Comparison of ENCODE assay signal across 9 mouse cellular contexts in the genomic region with DNA sequence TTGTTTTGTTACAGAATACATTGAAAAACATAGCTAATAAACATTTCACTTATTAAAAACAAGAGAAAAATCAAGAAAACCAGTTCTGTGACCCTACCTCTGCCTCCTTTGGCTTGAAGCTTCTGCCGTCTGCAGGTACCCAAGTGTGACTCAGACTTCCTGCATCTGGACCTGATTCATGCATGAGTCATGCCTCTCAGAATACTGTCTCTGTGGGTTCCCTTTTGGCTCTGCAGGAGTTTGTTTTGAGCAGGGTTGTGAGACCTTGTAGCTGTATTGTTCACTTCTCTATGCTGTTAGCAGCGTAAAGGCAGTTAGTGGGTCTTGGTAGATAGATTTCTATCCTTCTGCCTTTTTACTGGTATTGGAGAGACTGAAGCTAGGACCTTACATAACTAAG.
DNase-seq lines count a peak whose midpoint lies in the region; ATAC-seq and TF ChIP-seq lines count a peak whose summit lies in the region.
"Had no signal": no experiment of that assay in that cellular context is flagged by ENCODE, and none has a peak within 500 bp of the region (broad histone marks: within the 10 kb centered on the region; RNA-seq: fewer than 3 reads in every experiment).

No protein-coding gene starts in this region.

- no peak for TF ChIP-seq CTCF in kidney, postnatal 0 days (IDR thresholded peaks at IDR 0.05; ENCODE audit: low read depth)
- no peak for TF ChIP-seq CTCF in CH12.LX (conservative IDR thresholded peaks at IDR 0.05 in 1 of 2, IDR thresholded peaks at IDR 0.05 in 1 of 2; ENCODE audit: low read depth in 2 of 2, low read length in 2 of 2)

- DNase-seq in kidney, postnatal 0 days (ENCODE audit: low spot score) = peak; percentile 2
- DNase-seq in A20 (ENCODE audit: low read depth, low spot score) = peak; percentile 86
- DNase-seq in CH12.LX (ENCODE audit: extremely low read depth) = peak; percentile 76
- DNase-seq in fibroblast of lung, adult 2 months (ENCODE audit: low read depth) = peak; percentile 83
- DNase-seq in hindbrain, embryonic 14.5 days (ENCODE audit: low spot score) = no peak
- no peak for DNase-seq in hindbrain, embryonic 10.5 days (ENCODE audit: low spot score)
- DNase-seq in retina, postnatal 1 day = no peak

- no peaks in the 10 kb centered on the region for H3K4me1 ChIP-seq in kidney, postnatal 0 days (replicated peaks; ENCODE audit: insufficient read depth, low read length)
- H3K4me1 ChIP-seq in kidney, embryonic 15.5 days = no peaks in the 10 kb centered on the region
- peaks cover 0 to 23% of the 10 kb centered on the region in 2 experiments; a peak in 3 of 4 replicates for H3K4me1 ChIP-seq in CH12.LX (ENCODE audit: control insufficient read depth in 1 of 2, insufficient read depth in 2 of 2)
- H3K4me1 ChIP-seq in hindbrain, embryonic 14.5 days (replicated peaks; ENCODE audit: control insufficient read depth, insufficient read depth, low read length) = no peaks in the 10 kb centered on the region
- H3K4me1 ChIP-seq in hindbrain, embryonic 10.5 days (replicated peaks) = no peaks in the 10 kb centered on the region
- H3K4me1 ChIP-seq: heart, embryonic 10.5 days had no signal

- peak; percentile 84 for TF ChIP-seq EP300 in CH12.LX (IDR thresholded peaks at IDR 0.05; ENCODE audit: low read length)

- no peak overlapping the region for H3K4me2 ChIP-seq in kidney, postnatal 0 days (ENCODE audit: low read length)
- H3K4me2 ChIP-seq in kidney, embryonic 15.5 days = no peak overlapping the region
- no peak overlapping the region for H3K4me2 ChIP-seq in CH12.LX (ENCODE audit: insufficient read depth, low read depth, poor library complexity, severe bottlenecking)
- H3K4me2 ChIP-seq in hindbrain, embryonic 14.5 days (replicated peaks) = no peak overlapping the region

- dilution Hi-C loops in CH12.LX (cut with MboI; ENCODE audit: extremely low pct_ligation_motif_present, extremely low pct_unique_long_range_greater_than_20kb, low sequenced_read_pairs) = no loop called here

- WGBS in kidney, postnatal 0 days = 66% methylated on average over 2 of the region's 2 CpGs
- 69% methylated on average over 2 of the region's 2 CpGs for WGBS in kidney, embryonic 15.5 days
- WGBS in hindbrain, embryonic 14.5 days = 84% methylated on average over 2 of the region's 2 CpGs
- 82% methylated on average over 2 of the region's 2 CpGs for WGBS in hindbrain, embryonic 10.5 days

- H3K9ac ChIP-seq in kidney, postnatal 0 days (ENCODE audit: low read depth, low read length) = no peak overlapping the region
- no peak overlapping the region for H3K9ac ChIP-seq in kidney, embryonic 15.5 days
- H3K9ac ChIP-seq in CH12.LX (ENCODE audit: insufficient read depth, low read depth) = no peak overlapping the region
- H3K9ac ChIP-seq in hindbrain, embryonic 14.5 days = no peak overlapping the region

- no peak for TF ChIP-seq RAD21 in CH12.LX (IDR thresholded peaks at IDR 0.05; ENCODE audit: low read depth, low read length)

- peaks cover 38% of the 10 kb centered on the region; the same call in 1 of the 2 replicates for H3K36me3 ChIP-seq in kidney, postnatal 0 days (ENCODE audit: insufficient read depth, low read length)
- H3K36me3 ChIP-seq in kidney, embryonic 15.5 days = peaks cover 83% of the 10 kb centered on the region
- H3K36me3 ChIP-seq in CH12.LX (replicated peaks in 1 of 2; ENCODE audit: control insufficient read depth in 1 of 2, insufficient read depth in 1 of 2, low read length in 1 of 2) = peaks cover 57 to 82% of the 10 kb centered on the region in 2 experiments
- H3K36me3 ChIP-seq in hindbrain, embryonic 14.5 days (replicated peaks; ENCODE audit: control insufficient read depth, insufficient read depth) = peaks cover 85% of the 10 kb centered on the region
- H3K36me3 ChIP-seq in hindbrain, embryonic 10.5 days = peaks cover 89% of the 10 kb centered on the region

- H3K27me3 ChIP-seq in kidney, postnatal 0 days (ENCODE audit: insufficient read depth, low read length) = no peaks in the 10 kb centered on the region
- H3K27me3 ChIP-seq in kidney, embryonic 15.5 days = no peaks in the 10 kb centered on the region
- no peaks in the 10 kb centered on the region for H3K27me3 ChIP-seq in CH12.LX (replicated peaks)
- no peaks in the 10 kb centered on the region for H3K27me3 ChIP-seq in hindbrain, embryonic 14.5 days (ENCODE audit: control insufficient read depth, insufficient read depth, low read length)
- no peaks in the 10 kb centered on the region for H3K27me3 ChIP-seq in hindbrain, embryonic 10.5 days (ENCODE audit: insufficient read depth, poor library complexity, severe bottlenecking)

- H3K79me2 ChIP-seq in CH12.LX (replicated peaks; ENCODE audit: control insufficient read depth, extremely low read depth, insufficient read depth, poor library complexity, severe bottlenecking) = no peaks in the 10 kb centered on the region

- H3K9me3 ChIP-seq in kidney, postnatal 0 days (replicated peaks; ENCODE audit: low read length) = no peaks in the 10 kb centered on the region
- H3K9me3 ChIP-seq in kidney, embryonic 15.5 days (replicated peaks) = no peaks in the 10 kb centered on the region
- H3K9me3 ChIP-seq in CH12.LX (replicated peaks; ENCODE audit: low read length) = no peaks in the 10 kb centered on the region
- H3K9me3 ChIP-seq in hindbrain, embryonic 14.5 days (ENCODE audit: control insufficient read depth, low read length) = no peaks in the 10 kb centered on the region
- H3K9me3 ChIP-seq in hindbrain, embryonic 10.5 days = no peaks in the 10 kb centered on the region
- H3K9me3 ChIP-seq: heart, embryonic 10.5 days had no signal

- H3K4me3 ChIP-seq in kidney, postnatal 0 days (replicated peaks; ENCODE audit: low read depth, low read length) = no peak overlapping the region
- no peak overlapping the region for H3K4me3 ChIP-seq in kidney, embryonic 15.5 days (replicated peaks)
- no peak overlapping the region for H3K4me3 ChIP-seq in CH12.LX (replicated peaks in 1 of 3; ENCODE audit: low read depth in 2 of 3, low read length in 2 of 3, poor library complexity in 1 of 3)
- no peak overlapping the region for H3K4me3 ChIP-seq in hindbrain, embryonic 14.5 days (replicated peaks; ENCODE audit: low read length)
- H3K4me3 ChIP-seq in hindbrain, embryonic 10.5 days = no peak overlapping the region
- H3K4me3 ChIP-seq: heart, embryonic 10.5 days had no signal

- in situ Hi-C loops in CH12.LX (cut with MboI; ENCODE audit: low pct_ligation_motif_present, low pct_unique_long_range_greater_than_20kb, low sequenced_read_pairs) = loop anchor here (25.0 kb wide), 1 partner anchor 207 kb away; no protein-coding TSS in a partner anchor

- H3K27ac ChIP-seq in kidney, postnatal 0 days = no peak overlapping the region
- no peak overlapping the region for H3K27ac ChIP-seq in kidney, embryonic 15.5 days
- 0 out of 2 replicates have a peak overlapping the region, but pooled peaks have one; percentile 15 for H3K27ac ChIP-seq in CH12.LX (ENCODE audit: insufficient read depth, low read depth)
- no peak overlapping the region for H3K27ac ChIP-seq in hindbrain, embryonic 14.5 days
- H3K27ac ChIP-seq in hindbrain, embryonic 10.5 days = no peak overlapping the region
- H3K27ac ChIP-seq: heart, embryonic 10.5 days had no signal

- no peak for ATAC-seq in kidney, postnatal 0 days (replicated peaks; ENCODE audit: low FRiP score, low read depth)
- no peak for ATAC-seq in kidney, embryonic 15.5 days (replicated peaks; ENCODE audit: low FRiP score)
- no peak for ATAC-seq in hindbrain, embryonic 14.5 days (ENCODE audit: low FRiP score)

- TF ChIP-seq POLR2A in CH12.LX (IDR thresholded peaks at IDR 0.05; ENCODE audit: low read depth, low read length) = no peak

TF ChIP-seq in CH12.LX, 34 proteins besides CTCF, POLR2A, EP300 and RAD21 (continues in another document):
- TF ChIP-seq ETS1 (conservative IDR thresholded peaks at IDR 0.05; ENCODE audit: low read depth, low read length) = peak; percentile 90
- no peak for TF ChIP-seq HCFC1 (IDR thresholded peaks at IDR 0.05; ENCODE audit: low read depth, low read length)
- TF ChIP-seq ZKSCAN1 (IDR thresholded peaks at IDR 0.05; ENCODE audit: borderline replicate concordance, low read depth, low read length) = no peak
- TF ChIP-seq JUND (conservative IDR thresholded peaks at IDR 0.05; ENCODE audit: low read depth, low read length) = peak; percentile 88
- no peak for TF ChIP-seq SIN3A (IDR thresholded peaks at IDR 0.05; ENCODE audit: low read length)
- TF ChIP-seq GABPA (IDR thresholded peaks at IDR 0.05; ENCODE audit: insufficient replicate concordance, low read depth, low read length) = no peak
- TF ChIP-seq USF2 (conservative IDR thresholded peaks at IDR 0.05; ENCODE audit: low read depth, low read length) = no peak
- no peak for TF ChIP-seq IRF4 (IDR thresholded peaks at IDR 0.05; ENCODE audit: low read depth, low read length)
- no peak for TF ChIP-seq TBP (conservative IDR thresholded peaks at IDR 0.05; ENCODE audit: low read depth, low read length)
- peak; percentile 86 for TF ChIP-seq JUN (IDR thresholded peaks at IDR 0.05; ENCODE audit: insufficient read depth, low read depth, low read length)
- peak; percentile 51; the same call in 1 of the 2 replicates for TF ChIP-seq MXI1 (IDR thresholded peaks at IDR 0.05; ENCODE audit: low read depth, low read length)
- no peak for TF ChIP-seq TCF12 (IDR thresholded peaks at IDR 0.05; ENCODE audit: low read depth, low read length)
- TF ChIP-seq ZC3H11A (IDR thresholded peaks at IDR 0.05; ENCODE audit: low read depth, low read length) = no peak
- TF ChIP-seq POLR2AphosphoS2 (IDR thresholded peaks at IDR 0.05; ENCODE audit: low read depth, low read length) = no peak
- no peak for TF ChIP-seq ZMIZ1 (IDR thresholded peaks at IDR 0.05; ENCODE audit: low read depth, low read length)
- TF ChIP-seq E2F4 (IDR thresholded peaks at IDR 0.05; ENCODE audit: insufficient replicate concordance, low read depth, low read length) = no peak
- TF ChIP-seq KAT2A (IDR thresholded peaks at IDR 0.05; ENCODE audit: insufficient replicate concordance, low read length) = no peak
- no peak for TF ChIP-seq SMC3 (IDR thresholded peaks at IDR 0.05; ENCODE audit: low read depth, low read length)
- TF ChIP-seq MAFK (IDR thresholded peaks at IDR 0.05; ENCODE audit: insufficient replicate concordance, low read length) = no peak
- no peak for TF ChIP-seq PAX5 (IDR thresholded peaks at IDR 0.05; ENCODE audit: low read length)
- no peak for TF ChIP-seq CHD1 (IDR thresholded peaks at IDR 0.05; ENCODE audit: low read depth, low read length)
- TF ChIP-seq MAX (IDR thresholded peaks at IDR 0.05; ENCODE audit: low read length) = 0 out of 2 replicates have a peak, but pooled peaks have one; percentile 15
- peak; percentile 89 for TF ChIP-seq MEF2A (IDR thresholded peaks at IDR 0.05; ENCODE audit: borderline replicate concordance, low read depth, low read length)
- no peak for TF ChIP-seq MAZ (IDR thresholded peaks at IDR 0.05; ENCODE audit: low read depth, low read length)
- no peak for TF ChIP-seq NRF1 (IDR thresholded peaks at IDR 0.05; ENCODE audit: low read depth, low read length)
- TF ChIP-seq CHD2 (IDR thresholded peaks at IDR 0.05; ENCODE audit: low read length) = no peak
- TF ChIP-seq ELF1 (IDR thresholded peaks at IDR 0.05; ENCODE audit: low read depth, low read length) = peak; percentile 61

Comparison
In these comparisons a context has a peak if more than half of its experiments do, and no peak if none do; other contexts are left out.
1. DNase-seq: peak in kidney, postnatal 0 days (single experiment), A20 (single experiment), CH12.LX (single experiment) and fibroblast of lung, adult 2 months (single experiment); none in hindbrain, embryonic 14.5 days (single experiment), hindbrain, embryonic 10.5 days (single experiment) and retina, postnatal 1 day (single experiment).